Mouse (Mus musculus) heart, adult 8-10 months (tissue): ENCODE measurements around the gene Cd300e. TPM values are rescaled to one million over a fixed set of nuclear protein-coding genes. Genes with fewer than 3 reads are reported as not detected.

ENCODE experiments used
- total RNA-seq, 4 experiments: library from RNA; stranded (reverse); gene quantifications; 2 replicates each; pipeline ENCODE4 v1.2.4; 2022

The Cd300e gene
- total RNA-seq, 4 experiments from 2014 or later = 0.25 to 0.40 (median 0.32) TPM

Other genes with a start within 250 kb of the Cd300e start
- gene Gprc5c, start 211.0 kb downstream of the Cd300e start, total RNA-seq = 1 to 10 TPM; 7.3 to 9.6 (median 9.1) TPM
- 1 to 10 TPM in 1 of 4 experiments, under 1 TPM in 3; 0.38 to 1.6 (median 0.86) TPM for gene Cd300a, start 172.1 kb downstream of the Cd300e start, total RNA-seq
- 1 to 10 TPM in 2 of 4 experiments, under 1 TPM in 2; 0.38 to 1.2 (median 0.73) TPM for gene Cd300lb, start 127.8 kb downstream of the Cd300e start, total RNA-seq
- not detected for gene Cd300c, start 93.0 kb downstream of the Cd300e start, total RNA-seq
- 1 to 10 TPM; 1.2 to 2.0 (median 1.5) TPM for gene Cd300ld, start 72.3 kb downstream of the Cd300e start, total RNA-seq
- gene Cd300c2, start 60.3 kb downstream of the Cd300e start, total RNA-seq = 1 to 10 TPM; 1.1 to 1.6 (median 1.3) TPM
- gene Cd300ld2, start 46.0 kb downstream of the Cd300e start, total RNA-seq = not detected
- 1 to 10 TPM in 1 of 4 experiments, not detected in 3; 1.8 TPM for gene Cd300ld4, start 35.2 kb downstream of the Cd300e start, total RNA-seq
- 1 to 10 TPM; 1.6 to 5.8 (median 2.9) TPM for gene Cd300ld5, start 24.4 kb downstream of the Cd300e start, total RNA-seq
- gene Cd300ld3, start 13.8 kb downstream of the Cd300e start, total RNA-seq = 1 to 10 TPM; 4.6 to 9.1 (median 7.4) TPM
- gene Rab37, start 29.3 kb upstream of the Cd300e start, total RNA-seq = 1 to 10 TPM in 1 of 4 experiments, under 1 TPM in 3; 0.34 to 1.0 (median 0.63) TPM
- gene Cd300lf, start 71.8 kb upstream of the Cd300e start, total RNA-seq = under 1 TPM in 3 of 4 experiments, not detected in 1; 0.13 to 0.89 (median 0.22) TPM
- gene Slc9a3r1, start 101.2 kb upstream of the Cd300e start, total RNA-seq = 1 to 10 TPM; 7.3 to 8.5 (median 8.5) TPM
- 10 to 100 TPM in 1 of 4 experiments, 1 to 10 TPM in 3; 8.7 to 10.9 (median 9.1) TPM for gene Tmem104, start 125.3 kb upstream of the Cd300e start, total RNA-seq
- gene Nat9, start 125.7 kb upstream of the Cd300e start, total RNA-seq = 10 to 100 TPM; 25.0 to 34.9 (median 25.9) TPM
- gene Grin2c, start 205.1 kb upstream of the Cd300e start, total RNA-seq = under 1 TPM; 0.09 to 0.65 (median 0.23) TPM
- gene Fdxr, start 214.9 kb upstream of the Cd300e start, total RNA-seq = 1 to 10 TPM; 9.1 to 10.0 (median 9.6) TPM
- 1 to 10 TPM; 2.0 to 3.5 (median 2.3) TPM for gene Fads6, start 235.5 kb upstream of the Cd300e start, total RNA-seq
- gene Otop2, start 245.0 kb upstream of the Cd300e start, total RNA-seq = not detected